Mouse (Mus musculus): ENCODE measurements around the gene Tmem160. TPM values are rescaled to one million over a fixed set of nuclear protein-coding genes. Genes with fewer than 3 reads are reported as not detected.

Gene Tmem160
- total and polyA plus RNA-seq, 3 experiments, result 30.9 to 89.1 (median 48.9) TPM

DNA sequence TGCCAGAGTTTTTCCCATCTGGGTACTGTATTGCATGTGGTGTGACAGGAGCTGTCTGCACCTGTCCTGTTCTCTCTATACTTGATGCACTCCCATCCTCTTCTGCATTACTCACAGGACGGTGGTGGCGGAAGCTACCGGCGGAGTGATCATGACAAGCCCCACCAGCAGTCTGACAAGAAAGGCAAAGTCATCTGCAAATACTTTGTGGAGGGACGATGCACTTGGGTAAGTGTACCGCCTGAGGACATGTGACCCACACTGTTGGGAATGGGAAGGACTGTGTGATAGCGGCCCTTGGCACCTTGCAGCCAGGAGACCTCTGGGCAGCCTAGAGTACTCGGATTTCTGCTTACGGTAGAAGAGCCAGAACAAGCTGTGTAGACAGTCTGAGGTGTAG is 28.8 kb upstream of the Tmem160 start:
- Histone ChIP-seq H3K9me3 (replicated peaks; ENCODE audit: low read length) (no peaks in the 10 kb centered on the region), H3K4me3 (replicated peaks in 1 of 3; ENCODE audit: low read depth in 2 of 3, low read length in 2 of 3, poor library complexity in 1 of 3) (no peak overlapping the region), H3K9ac (ENCODE audit: insufficient read depth, low read depth) (no peak overlapping the region), H3K27ac (ENCODE audit: insufficient read depth, low read depth) (no peak overlapping the region), H3K27me3 (replicated peaks) (no peaks in the 10 kb centered on the region), H3K36me3 (replicated peaks in 1 of 2; ENCODE audit: control insufficient read depth in 1 of 2, insufficient read depth in 1 of 2, low read length in 1 of 2) (peaks cover 88 to 97% of the 10 kb centered on the region in 2 experiments), H3K79me2 (replicated peaks; ENCODE audit: control insufficient read depth, extremely low read depth, insufficient read depth, poor library complexity, severe bottlenecking) (no peaks in the 10 kb centered on the region), H3K4me2 (ENCODE audit: insufficient read depth, low read depth, poor library complexity, severe bottlenecking) (no peak overlapping the region), H3K4me1 (ENCODE audit: control insufficient read depth in 1 of 2, insufficient read depth in 2 of 2) (no peaks in the 10 kb centered on the region)
- in situ Hi-C loops (cut with MboI; ENCODE audit: low pct_ligation_motif_present, low pct_unique_long_range_greater_than_20kb, low sequenced_read_pairs) (no loop called here), dilution Hi-C loops (cut with MboI; ENCODE audit: extremely low pct_ligation_motif_present, extremely low pct_unique_long_range_greater_than_20kb, low sequenced_read_pairs) (no loop called here)
- TF ChIP-seq POLR2AphosphoS2 (IDR thresholded peaks at IDR 0.05; ENCODE audit: low read depth, low read length), result no peak
- no peak for TF ChIP-seq SIN3A (IDR thresholded peaks at IDR 0.05; ENCODE audit: low read length)
- TF ChIP-seq SMC3 (IDR thresholded peaks at IDR 0.05; ENCODE audit: low read depth, low read length), result no peak
- TF ChIP-seq MAX (IDR thresholded peaks at IDR 0.05; ENCODE audit: low read length), result no peak
- no peak for TF ChIP-seq CTCF (conservative IDR thresholded peaks at IDR 0.05 in 1 of 2, IDR thresholded peaks at IDR 0.05 in 1 of 2; ENCODE audit: low read depth in 2 of 2, low read length in 2 of 2)
- TF ChIP-seq JUND (conservative IDR thresholded peaks at IDR 0.05; ENCODE audit: low read depth, low read length), result no peak
- no peak for TF ChIP-seq ZC3H11A (IDR thresholded peaks at IDR 0.05; ENCODE audit: low read depth, low read length)
- no peak for TF ChIP-seq GABPA (IDR thresholded peaks at IDR 0.05; ENCODE audit: insufficient replicate concordance, low read depth, low read length)
- TF ChIP-seq E2F4 (IDR thresholded peaks at IDR 0.05; ENCODE audit: insufficient replicate concordance, low read depth, low read length), result no peak
- TF ChIP-seq NRF1 (IDR thresholded peaks at IDR 0.05; ENCODE audit: low read depth, low read length), result no peak
- no peak for TF ChIP-seq RAD21 (IDR thresholded peaks at IDR 0.05; ENCODE audit: low read depth, low read length)
- no peak for TF ChIP-seq MYC (IDR thresholded peaks at IDR 0.05; ENCODE audit: low read depth, low read length)
- TF ChIP-seq ZMIZ1 (IDR thresholded peaks at IDR 0.05; ENCODE audit: low read depth, low read length), result no peak
- no peak for TF ChIP-seq IRF4 (IDR thresholded peaks at IDR 0.05; ENCODE audit: low read depth, low read length)
- no peak for TF ChIP-seq CHD1 (IDR thresholded peaks at IDR 0.05; ENCODE audit: low read depth, low read length)
- TF ChIP-seq ETS1 (conservative IDR thresholded peaks at IDR 0.05; ENCODE audit: low read depth, low read length), result no peak
- TF ChIP-seq UBTF (IDR thresholded peaks at IDR 0.05; ENCODE audit: low read depth, low read length), result no peak
- TF ChIP-seq EP300 (IDR thresholded peaks at IDR 0.05; ENCODE audit: low read length), result no peak
- TF ChIP-seq KAT2A (IDR thresholded peaks at IDR 0.05; ENCODE audit: insufficient replicate concordance, low read length), result no peak
- TF ChIP-seq TBP (conservative IDR thresholded peaks at IDR 0.05; ENCODE audit: low read depth, low read length), result no peak
- no peak for DNase-seq (ENCODE audit: extremely low read depth)

DNA sequence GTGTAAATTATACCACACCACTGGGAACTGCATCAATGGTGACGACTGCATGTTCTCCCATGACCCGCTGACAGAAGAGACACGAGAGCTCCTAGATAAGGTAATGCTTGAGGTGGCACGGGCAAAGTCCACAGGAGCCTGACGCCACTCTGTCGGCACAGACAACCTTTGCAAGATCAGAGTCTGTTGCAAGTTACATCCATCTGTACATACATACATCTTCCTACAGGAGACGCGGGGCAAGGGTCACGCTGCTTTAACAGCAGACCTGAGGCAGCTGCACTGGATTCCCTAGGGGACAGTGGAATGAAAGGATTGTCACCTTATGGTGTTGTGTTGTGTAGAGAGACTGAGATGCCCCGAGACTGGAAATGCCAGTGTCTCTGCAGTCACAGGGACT is 26.9 kb upstream of the Tmem160 start:
- Histone ChIP-seq H3K4me2 (ENCODE audit: insufficient read depth, low read depth, poor library complexity, severe bottlenecking) (no peak overlapping the region), H3K27ac (ENCODE audit: insufficient read depth, low read depth) (no peak overlapping the region), H3K9ac (ENCODE audit: insufficient read depth, low read depth) (no peak overlapping the region), H3K9me3 (replicated peaks; ENCODE audit: low read length) (no peaks in the 10 kb centered on the region), H3K27me3 (replicated peaks) (no peaks in the 10 kb centered on the region), H3K36me3 (replicated peaks in 1 of 2; ENCODE audit: control insufficient read depth in 1 of 2, insufficient read depth in 1 of 2, low read length in 1 of 2) (peaks cover 89 to 97% of the 10 kb centered on the region in 2 experiments), H3K79me2 (replicated peaks; ENCODE audit: control insufficient read depth, extremely low read depth, insufficient read depth, poor library complexity, severe bottlenecking) (no peaks in the 10 kb centered on the region), H3K4me3 (replicated peaks in 1 of 3; ENCODE audit: low read depth in 2 of 3, low read length in 2 of 3, poor library complexity in 1 of 3) (no peak overlapping the region), H3K4me1 (ENCODE audit: control insufficient read depth in 1 of 2, insufficient read depth in 2 of 2) (no peaks in the 10 kb centered on the region)
- dilution Hi-C loops (cut with MboI; ENCODE audit: extremely low pct_ligation_motif_present, extremely low pct_unique_long_range_greater_than_20kb, low sequenced_read_pairs) (no loop called here), in situ Hi-C loops (cut with MboI; ENCODE audit: low pct_ligation_motif_present, low pct_unique_long_range_greater_than_20kb, low sequenced_read_pairs) (no loop called here)
- TF ChIP-seq ZMIZ1 (IDR thresholded peaks at IDR 0.05; ENCODE audit: low read depth, low read length) (no peak), ETS1 (conservative IDR thresholded peaks at IDR 0.05; ENCODE audit: low read depth, low read length) (no peak), MEF2A (IDR thresholded peaks at IDR 0.05; ENCODE audit: borderline replicate concordance, low read depth, low read length) (no peak), NELFE (IDR thresholded peaks at IDR 0.05; ENCODE audit: low read depth, low read length) (no peak), JUN (IDR thresholded peaks at IDR 0.05; ENCODE audit: insufficient read depth, low read depth, low read length) (no peak), MYC (IDR thresholded peaks at IDR 0.05; ENCODE audit: low read depth, low read length) (no peak), TCF12 (IDR thresholded peaks at IDR 0.05; ENCODE audit: low read depth, low read length) (no peak), EP300 (IDR thresholded peaks at IDR 0.05; ENCODE audit: low read length) (no peak), CTCF (conservative IDR thresholded peaks at IDR 0.05 in 1 of 2, IDR thresholded peaks at IDR 0.05 in 1 of 2; ENCODE audit: low read depth in 2 of 2, low read length in 2 of 2) (no peak; a peak in 1 of 4 replicates), KAT2A (IDR thresholded peaks at IDR 0.05; ENCODE audit: insufficient replicate concordance, low read length) (no peak), UBTF (IDR thresholded peaks at IDR 0.05; ENCODE audit: low read depth, low read length) (no peak), RAD21 (IDR thresholded peaks at IDR 0.05; ENCODE audit: low read depth, low read length) (no peak), E2F4 (IDR thresholded peaks at IDR 0.05; ENCODE audit: insufficient replicate concordance, low read depth, low read length) (no peak), JUND (conservative IDR thresholded peaks at IDR 0.05; ENCODE audit: low read depth, low read length) (no peak), ZNF384 (IDR thresholded peaks at IDR 0.05; ENCODE audit: low read depth, low read length) (no peak), SIN3A (IDR thresholded peaks at IDR 0.05; ENCODE audit: low read length) (no peak), TBP (conservative IDR thresholded peaks at IDR 0.05; ENCODE audit: low read depth, low read length) (no peak)
- DNase-seq (ENCODE audit: extremely low read depth), result no peak

All from CH12.LX (cell line).